Mouse (Mus musculus) inflammation-experienced regulatory T-cells, adult 6 months (primary cell): ENCODE measurements around the gene Plxnb2. TPM values are rescaled to one million over a fixed set of nuclear protein-coding genes. Genes with fewer than 3 reads are reported as not detected.

ENCODE experiments used
- ATAC-seq: one replicate; pipeline ENCODE4 v1.8.0; 2017
- polyA plus RNA-seq, 3 experiments: library from polyadenylated mRNA; unstranded; fragments of 100-300 nt; shearing (Covaris generic); gene quantifications; one replicate each; pipeline ENCODE4 v1.2.1; 2017

The Plxnb2 gene
- polyA plus RNA-seq, 3 experiments from 2014 or later, result 1.0 to 3.7 (median 1.7) TPM

DNA sequence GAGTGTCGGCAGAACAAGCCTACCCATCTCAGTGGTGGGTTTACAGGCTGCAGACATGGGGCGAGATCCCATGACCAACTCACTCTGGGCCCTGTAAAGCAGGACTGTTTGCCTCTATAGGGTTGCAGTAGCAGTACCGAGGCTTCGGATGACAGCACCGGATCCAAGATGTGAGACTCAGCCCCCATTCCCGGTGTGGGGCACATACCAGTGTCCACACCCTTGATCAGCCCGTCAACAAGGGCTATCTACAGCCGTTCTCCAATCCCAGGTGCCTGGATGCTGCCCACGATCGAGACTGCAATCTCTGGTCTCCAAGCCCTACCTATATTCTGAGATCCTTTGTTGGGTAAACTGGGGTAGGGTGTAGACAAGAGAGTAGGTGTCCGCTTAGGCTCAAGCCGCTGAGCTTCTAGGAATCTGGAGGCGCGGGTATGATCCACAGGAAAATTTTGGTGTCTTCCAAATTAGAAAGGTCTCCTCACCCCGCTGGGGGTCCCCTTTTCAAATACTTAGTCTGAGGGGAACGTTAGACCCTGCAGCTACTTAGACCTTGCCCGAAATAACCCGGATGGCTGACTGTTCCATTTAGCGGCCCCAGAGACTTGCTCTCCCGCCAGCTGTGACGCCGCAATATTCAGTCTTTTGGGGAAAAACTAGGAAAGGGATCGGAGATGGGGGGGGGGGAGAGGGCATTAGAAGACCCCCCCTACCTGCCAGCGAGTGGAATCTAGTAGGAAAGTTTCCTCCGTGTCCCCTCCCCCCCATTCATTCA is 31.9 kb downstream of the Plxnb2 start:
- no peak for ATAC-seq

DNA sequence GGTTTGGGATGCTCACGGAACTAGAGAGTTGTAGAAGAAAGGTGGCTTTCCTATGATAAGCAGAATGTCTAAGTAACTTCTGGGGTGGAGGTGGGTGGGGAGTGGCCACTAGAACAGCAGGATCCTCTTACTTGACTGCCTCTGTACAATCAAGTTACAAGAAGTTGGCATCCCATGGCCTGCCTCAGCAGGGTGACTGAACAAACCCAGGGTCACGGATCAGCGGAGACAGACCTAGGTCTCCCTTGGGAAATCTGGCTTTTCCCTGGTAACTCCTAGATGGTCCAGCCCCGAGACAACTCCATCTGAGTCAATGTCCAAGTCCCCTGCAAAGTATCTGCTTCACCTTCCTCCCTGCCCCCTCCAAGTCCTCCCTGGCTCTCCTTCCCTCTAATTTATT is 32.7 kb downstream of the Plxnb2 start:
- no peak for ATAC-seq

DNA sequence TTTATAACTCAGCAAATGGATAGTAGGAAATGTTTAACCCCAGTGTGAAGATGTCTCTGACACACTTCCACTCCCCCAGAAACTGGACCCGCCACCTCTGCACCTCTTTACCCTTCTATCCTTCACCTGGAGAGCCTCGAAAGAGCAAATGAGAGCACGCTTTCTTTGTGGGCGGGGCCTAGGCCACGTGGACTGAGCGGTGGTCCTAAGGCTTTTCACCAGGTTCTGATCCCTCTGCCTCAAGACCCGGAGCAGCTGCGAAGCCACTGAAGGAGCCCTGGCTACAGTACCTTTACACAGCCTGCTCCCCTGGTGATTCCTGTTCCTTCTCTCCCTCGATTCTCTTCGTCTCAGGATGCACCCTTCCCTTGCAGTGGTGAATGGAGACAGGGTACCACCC is 33.1 kb downstream of the Plxnb2 start:
- no peak for ATAC-seq

DNA sequence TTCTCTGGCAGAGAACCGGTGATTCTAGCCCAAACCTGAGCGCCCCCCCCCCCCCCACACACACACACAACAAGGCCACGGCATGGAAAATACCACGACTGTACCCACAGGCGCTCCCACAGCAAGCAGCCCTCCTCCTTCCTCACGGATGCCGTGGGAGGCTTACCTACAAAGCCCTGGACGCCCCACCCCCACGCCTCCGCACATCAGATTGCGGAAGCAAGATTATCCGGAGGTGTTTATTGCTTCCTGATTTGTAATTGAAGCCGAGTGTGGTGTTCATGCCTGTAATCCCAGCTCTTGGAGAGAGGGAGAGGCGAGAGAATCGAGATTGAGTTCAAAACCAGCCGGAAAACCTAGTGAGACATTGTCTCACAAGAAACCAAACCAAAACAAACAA is 33.6 kb downstream of the Plxnb2 start:
- peak; percentile 66 for ATAC-seq

DNA sequence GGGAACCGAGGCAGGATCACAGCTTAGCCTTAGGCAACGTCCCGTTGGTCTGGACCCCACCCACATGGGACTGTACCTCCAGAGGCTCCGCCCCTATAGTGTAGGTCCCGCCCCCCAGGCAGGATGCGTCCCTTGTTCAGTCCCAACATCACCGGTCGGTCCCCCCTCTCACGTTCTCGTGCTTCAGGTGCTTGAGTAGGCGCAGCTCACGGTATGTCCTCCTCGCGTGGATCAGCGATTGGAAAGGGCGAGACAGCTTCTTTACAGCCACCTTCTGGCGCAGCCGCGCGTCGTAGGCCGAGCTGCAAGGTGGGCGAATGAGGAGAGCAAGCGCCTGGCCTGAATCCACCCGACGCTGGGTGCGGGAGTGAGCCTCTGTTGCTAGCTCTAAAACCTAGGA is 34.1 kb downstream of the Plxnb2 start:
- peak; percentile 32 for ATAC-seq

DNA sequence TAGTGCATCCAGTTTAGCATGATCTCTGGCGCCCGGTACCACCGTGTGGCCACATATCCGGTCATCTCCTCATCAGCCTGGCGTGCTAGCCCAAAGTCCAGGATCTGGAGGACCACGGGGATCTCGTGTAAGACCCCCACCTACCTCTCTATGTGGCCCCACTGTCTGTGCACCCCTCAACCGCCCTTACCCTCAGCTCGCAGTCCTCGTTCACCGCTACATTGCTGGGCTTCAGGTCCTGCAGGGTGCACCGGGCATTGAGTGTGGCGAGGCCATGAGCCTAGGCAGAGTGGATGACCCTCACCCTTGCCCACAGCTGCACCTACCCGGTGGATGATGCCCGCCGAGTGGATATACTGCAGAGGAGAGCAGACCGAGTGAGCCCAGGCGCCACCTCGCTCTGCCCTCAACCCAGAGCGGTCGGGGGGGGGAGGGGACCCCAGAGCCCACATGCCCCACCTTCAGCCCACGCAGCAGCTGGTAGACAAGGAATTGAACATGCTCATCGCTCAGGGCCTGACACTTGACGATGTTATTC is 34.7 kb downstream of the Plxnb2 start:
- ATAC-seq, result no peak

DNA sequence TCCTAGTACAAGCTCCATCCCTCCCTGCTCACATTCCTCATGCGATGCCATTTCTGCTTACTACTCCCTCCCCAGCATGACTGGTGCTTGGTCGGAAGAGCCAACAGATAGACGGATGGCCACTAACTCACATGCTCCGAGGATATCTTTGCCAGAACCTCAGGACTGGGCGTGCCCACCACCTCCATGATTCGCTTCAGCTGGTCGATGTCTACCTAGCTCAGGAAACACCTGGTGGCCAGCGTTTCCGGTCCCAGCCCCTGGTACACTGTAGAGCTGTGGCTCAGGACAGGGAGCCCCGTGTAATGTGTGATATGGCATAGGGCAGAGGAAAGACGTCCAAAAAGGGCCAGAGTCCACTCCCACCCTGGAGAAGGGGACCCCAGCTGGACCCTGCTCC is 35.6 kb downstream of the Plxnb2 start:
- ATAC-seq, result no peak

DNA sequence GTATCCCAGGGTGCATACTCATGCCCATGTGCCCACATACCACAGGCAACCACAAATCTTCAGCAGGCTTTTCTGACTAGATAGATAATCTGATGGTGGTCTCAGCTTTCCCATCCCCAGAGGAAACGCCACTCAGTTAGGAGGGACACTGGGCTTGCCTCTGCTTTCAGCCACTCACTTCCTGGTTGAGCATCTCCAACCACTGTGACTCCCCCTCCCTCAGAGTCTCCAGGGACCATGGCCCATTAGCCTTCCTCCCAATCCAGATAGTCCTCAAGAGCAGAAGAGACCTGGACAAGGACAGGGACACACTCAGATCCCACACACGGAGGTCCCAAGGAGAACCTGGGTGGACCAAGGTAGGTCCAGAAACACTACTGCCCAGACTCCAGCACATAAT is 37.5 kb downstream of the Plxnb2 start:
- no peak for ATAC-seq

DNA sequence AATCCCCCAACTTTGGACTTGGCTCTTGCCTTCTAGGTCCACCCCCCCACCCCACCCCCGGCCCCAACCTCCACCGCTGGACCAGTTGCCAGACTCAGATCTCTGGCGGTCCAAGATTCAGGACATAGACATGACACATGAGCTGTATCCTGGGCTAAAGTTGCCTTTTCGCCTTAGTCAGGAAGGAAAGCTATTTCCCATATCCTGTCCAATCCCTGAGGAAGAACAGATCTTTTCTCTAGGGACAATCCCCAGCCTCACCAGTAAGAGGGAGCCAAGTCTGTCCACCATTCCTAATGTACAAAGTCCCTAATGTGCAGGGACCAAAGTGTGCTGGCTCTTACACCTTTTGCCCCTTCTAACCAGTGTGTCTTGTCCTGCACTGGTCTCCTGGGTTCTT is 38.7 kb downstream of the Plxnb2 start:
- no peak for ATAC-seq

DNA sequence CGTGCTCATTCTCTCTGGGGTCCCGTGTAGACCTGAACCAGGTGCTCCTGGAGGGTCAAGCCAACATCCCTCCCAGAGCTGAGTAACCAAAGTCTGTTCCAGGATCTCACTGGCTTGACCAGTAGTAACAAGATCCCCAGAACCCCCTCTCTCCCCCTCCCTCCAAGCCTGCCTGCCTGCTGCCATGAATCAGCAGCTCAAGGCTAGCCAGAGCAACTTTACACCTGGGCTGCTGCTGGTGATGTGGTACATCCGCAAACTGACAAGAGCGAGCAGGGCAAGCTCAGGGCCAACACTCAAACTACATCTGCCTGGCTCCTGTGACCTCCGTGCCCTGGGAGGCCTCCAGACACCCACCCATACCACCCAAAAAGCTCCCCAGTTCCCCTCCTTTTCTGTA is 39.1 kb downstream of the Plxnb2 start:
- ATAC-seq, result no peak

DNA sequence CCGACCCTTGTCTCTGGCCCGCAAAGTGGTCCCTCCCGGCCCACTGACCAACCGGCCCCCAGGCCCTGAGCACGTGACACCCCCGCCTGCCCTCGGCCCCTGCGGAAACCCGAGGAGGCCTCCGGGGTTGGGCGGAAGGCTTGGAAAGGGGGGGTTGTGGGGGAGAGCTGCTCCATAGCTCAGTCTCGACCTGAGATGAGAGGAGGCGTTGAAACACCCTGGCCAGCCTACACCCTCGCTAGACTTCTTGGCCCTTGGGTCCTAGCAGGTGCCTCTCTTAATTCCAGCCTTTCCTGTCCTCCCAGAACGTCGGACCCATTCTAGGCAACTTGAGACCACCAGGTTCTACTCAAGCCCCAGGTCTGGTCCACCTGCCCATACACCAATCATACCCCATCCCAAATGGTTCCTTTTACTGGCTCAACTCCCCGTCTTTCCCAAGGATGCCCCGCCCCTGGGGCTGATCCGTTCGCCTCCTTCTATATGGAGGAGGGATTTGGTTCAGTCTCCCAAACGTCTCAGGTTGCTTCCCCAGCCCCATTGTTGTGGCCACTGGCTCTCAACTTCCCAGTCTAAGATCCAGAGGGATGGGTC is 39.8 kb downstream of the Plxnb2 start, which contains the start of gene Mapk12:
TSS of gene Mapk12 (minus strand) at position 45 of the 594 bp plus-strand sequence.
- ATAC-seq, result peak; percentile 32

DNA sequence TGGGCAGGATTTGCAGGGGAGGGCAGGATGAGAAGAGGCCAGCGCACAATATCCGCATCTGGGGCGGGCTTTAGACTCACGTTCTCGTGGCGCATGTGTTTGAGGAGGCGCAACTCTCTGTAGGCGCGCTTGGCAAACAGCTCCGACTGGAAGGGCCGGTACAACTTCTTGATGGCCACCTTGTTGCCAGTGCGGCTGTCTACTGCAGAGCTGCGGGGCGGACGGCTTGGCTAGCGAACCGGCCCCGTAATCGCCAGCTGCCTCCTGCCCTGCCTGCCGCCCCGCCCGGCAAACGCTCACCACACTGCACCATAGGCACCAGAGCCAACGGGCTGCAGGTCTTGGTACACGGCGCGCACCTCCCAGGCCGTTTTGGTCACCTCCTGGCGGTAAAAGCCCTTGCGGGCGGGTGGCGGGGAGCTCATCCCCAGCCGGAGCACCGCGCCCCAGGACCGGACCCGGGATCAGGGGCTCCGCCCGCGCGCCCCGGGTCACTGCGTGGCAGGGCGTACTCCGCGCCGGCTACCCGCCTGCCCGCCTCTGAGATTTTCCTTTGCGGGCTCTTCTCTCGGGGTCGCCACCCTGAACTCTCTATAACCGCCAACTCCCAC is 40.4 kb downstream of the Plxnb2 start:
- peak; percentile 59 for ATAC-seq

DNA sequence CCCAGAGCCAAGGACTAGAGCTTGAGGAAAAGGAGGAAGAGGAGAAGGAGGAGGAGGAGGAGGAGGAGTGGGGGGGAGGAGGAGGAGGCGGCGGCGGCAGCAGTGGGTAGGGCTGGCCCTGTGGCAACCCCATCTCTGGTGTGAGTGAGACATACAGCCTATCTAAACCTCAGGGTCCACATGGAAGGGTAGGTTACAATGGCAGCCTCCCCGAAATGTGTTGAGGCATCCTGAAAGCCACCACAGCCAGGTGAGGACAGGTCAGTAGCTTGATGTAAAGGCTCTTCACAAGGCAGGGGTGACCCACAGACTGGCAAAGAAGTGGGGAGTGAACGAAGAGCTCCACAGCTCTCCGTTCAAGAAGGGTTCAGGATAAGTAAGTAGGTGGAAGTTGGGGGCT is 42.1 kb downstream of the Plxnb2 start:
- ATAC-seq, result no peak

DNA sequence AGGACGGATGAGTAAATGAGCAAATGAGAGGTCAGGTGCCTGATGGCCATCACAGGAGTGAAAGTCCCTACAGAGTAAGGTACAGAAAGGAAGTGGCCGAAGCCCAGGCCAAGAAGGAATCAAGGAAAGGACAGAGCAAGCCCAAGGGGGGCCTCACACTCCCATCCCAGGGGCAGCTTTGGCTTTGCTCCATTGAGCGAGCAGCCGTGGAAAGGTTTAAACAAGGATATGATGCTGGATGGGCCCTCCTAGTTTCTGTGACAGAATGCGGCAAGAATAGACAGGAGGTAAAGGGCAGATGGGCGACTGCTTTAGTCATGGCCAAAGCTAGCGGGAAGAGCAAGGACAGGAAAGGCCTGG is 42.6 kb downstream of the Plxnb2 start:
- no peak for ATAC-seq

DNA sequence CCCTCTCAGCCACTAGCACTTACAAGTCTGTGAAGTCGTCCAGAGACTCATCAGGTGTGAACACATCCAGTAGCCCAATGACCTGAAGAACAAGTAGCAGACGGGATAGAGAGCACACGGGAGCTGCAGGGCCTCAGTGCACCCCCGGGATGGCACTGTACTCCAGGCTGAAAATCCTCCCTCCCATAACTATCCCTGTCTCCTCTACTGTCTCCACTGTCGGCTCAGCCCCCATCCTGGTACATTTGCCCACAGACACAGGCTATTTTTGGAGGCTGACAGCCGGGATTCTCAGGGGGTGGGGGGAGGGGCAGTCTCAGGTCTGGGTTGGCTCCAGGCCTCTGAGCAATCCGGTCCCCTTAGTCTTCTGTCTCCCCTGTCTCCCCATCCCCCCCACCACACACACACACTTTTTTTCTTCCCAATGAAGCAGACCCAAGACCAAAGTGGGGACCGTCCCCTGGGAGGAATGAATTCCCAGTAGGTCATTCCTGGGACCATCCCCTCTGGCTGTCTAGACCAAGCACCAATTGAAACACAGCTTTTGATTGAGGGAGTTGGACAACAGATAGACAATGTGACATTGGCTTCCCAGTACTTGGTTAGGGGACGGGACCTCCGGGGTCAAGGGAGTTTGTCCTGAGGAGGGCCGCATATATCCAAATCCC is 43.1 kb downstream of the Plxnb2 start:
- ATAC-seq, result no peak

DNA sequence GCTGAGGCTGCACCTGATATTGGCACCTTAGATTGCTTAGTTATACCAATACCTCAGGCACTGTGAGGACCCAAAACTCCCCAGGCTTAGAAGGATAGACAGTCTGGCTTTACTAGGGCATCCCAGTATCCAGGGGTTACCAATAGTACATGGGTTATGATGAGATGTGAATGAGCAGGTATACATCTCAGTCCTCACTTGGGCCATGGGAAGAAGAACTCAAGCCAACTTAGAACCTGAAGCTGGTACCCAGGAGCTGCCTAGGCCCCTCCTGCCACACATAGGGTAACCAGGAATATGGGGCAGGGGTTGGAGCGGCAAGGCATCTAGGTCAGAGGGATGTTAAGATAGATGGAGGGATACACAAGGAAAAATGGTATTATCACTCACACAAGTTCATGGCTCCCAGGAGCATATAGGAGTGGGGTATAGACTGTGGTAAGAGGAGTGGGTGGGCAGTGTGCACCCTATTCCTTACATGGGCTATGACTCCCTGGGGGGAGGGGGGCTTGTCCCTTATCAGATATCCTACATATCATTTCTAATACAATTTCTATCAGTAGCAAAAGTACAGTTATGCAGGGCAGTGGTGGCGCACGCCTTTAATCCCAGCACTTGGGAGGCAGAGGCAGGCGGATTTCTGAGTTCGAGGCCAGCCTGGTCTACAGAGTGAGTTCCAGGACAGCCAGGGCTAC is 44.0 kb downstream of the Plxnb2 start:
- no peak for ATAC-seq

DNA sequence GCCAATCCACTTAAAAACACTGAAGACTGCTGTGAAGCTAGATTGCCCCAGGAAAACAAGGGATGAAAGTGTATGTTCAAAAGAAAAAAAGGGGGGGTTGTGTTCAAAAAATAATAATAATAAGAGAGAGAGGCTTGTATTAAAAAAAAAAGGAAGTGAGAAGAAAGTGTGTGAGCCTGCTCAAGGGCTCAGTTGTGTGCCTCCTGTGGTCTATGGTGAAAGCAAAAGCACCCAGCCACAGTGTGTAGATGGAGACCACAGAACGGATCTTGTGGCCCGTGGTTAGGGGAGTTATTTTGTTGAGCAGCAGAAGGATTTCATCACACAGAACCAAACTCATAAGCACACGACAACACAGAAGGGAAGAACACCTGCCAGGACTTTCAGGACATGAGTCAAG is 49.3 kb downstream of the Plxnb2 start:
- ATAC-seq, result peak; percentile 84

DNA sequence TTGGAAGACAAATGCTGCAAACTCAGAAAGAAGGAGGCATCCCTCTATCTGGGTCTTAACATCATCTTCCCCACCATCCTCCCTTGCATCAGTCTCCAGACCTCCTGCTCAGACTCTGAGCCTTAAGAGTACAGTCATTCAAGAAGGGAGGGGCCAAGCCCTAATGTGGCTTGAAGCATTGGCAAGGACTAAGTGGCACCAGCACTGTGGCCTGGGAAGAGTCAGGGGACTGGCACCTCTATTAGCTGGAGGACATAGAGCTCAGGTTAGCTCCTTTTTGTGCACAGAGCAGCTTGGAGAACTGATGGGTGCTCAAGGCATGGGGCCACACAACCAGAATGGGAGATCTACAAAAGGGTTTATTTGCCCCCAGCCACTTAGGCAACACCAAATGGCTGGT is 50.3 kb downstream of the Plxnb2 start:
- no peak for ATAC-seq

DNA sequence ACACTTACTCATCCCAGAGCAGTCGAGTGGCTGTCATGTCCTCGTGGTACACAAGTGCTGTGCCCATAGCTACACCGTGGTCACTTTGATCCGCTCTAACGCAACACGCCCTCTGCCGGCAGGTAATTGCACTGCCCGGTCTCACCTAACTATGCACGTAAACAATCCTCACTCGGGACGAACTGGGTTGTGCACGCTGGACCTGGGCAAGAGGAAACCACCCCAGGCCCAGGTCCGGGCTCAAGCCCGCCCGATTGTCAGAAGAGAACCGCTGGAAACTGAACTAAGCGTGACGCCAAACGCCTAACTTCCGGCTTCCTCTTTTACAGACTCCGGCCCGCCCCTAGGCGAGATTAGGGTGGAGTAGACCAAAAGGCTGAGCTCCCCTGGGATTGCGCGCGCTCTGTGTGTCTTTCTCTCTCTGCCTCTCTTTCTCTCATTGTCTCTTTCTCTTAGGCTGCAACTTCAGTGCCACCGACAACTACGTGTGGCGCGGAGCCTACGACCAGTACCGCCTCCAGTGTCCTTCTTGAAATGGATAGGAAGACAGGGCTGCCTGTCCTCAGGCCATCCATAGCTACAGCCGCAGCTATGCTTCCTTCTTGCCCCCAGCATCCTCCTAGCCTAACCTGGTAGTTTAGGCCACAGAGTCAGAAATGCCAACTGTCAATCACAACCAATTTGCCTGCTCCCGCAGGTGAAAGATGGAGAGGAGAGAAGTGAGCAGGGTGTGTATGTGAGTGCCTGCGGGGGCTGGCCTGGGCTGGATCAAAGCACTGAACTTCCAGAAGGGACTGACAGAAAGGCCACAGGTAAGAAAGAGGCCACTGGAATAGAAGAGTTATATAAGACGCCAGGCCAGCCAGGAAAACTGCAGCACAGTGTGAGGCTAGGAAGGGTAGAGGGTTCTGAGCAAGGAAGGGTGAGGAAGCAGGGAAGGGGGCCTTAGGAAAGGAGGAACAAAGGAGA is 51.9 kb downstream of the Plxnb2 start, which contains the start of gene Hdac10:
TSS of gene Hdac10 (minus strand) at position 319 of the 969 bp plus-strand sequence.
- ATAC-seq, result peak; percentile 79

DNA sequence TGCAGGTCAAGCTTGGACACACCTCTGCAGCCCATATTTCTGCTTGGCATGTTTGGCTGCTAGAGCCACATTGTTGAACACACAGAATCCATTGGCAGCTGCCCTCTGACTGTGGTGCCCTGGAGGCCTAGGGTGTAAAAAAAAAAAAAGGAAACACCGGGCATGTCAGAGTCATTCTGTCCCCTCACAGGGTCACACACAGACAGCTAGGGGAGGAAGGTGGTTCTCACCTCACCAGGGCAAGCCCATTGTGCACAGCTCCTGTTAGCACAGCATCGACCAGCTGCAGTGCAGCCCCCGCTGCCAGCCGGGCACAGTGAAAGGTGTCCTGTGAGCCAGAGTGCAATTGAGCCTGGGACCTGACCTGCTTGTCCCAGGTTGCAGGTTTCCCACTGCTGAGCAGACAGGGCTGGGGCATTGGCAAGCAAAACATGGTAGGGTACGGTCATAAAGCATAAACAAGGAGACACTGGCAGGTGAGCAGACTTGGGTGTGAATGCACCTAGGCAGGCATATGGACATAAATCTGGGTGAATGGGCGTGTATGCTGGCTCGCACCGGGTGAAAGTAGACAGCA is 53.1 kb downstream of the Plxnb2 start:
- no peak for ATAC-seq

DNA sequence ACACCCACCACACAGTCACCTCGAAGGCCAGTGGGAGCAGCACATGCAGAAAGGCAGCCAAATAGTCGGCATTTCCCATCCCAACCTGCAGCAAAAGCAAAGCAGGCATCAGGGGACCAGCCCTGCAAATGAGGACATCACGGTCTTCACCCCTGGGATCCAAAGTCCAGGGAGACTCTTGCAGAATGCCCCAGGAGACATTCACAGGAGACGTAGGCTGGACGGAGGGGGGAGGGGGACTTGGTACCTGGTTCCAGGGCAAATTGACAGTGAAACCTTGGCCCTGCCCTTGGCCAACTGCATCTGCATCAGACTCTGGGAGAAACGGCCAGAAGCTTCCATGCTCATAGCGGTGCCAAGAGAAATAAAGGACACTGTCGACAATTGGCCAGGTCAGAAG is 54.0 kb downstream of the Plxnb2 start:
- no peak for ATAC-seq
